Mouse (Mus musculus) lung, postnatal 0 days (tissue): ENCODE results near the gene Sparcl1.

Experiments
- CTCF ChIP-seq: IDR thresholded peaks from 2 replicates; pipeline ENCODE4 v1.5.1; 2016; ENCODE audit warnings: antibody characterized with exemption, mild to moderate bottlenecking
- EP300 ChIP-seq: IDR thresholded peaks from 2 replicates; pipeline ENCODE4 v1.6.1; 2016; ENCODE audit warnings: antibody characterized with exemption, mild to moderate bottlenecking, control low read depth

DNA sequence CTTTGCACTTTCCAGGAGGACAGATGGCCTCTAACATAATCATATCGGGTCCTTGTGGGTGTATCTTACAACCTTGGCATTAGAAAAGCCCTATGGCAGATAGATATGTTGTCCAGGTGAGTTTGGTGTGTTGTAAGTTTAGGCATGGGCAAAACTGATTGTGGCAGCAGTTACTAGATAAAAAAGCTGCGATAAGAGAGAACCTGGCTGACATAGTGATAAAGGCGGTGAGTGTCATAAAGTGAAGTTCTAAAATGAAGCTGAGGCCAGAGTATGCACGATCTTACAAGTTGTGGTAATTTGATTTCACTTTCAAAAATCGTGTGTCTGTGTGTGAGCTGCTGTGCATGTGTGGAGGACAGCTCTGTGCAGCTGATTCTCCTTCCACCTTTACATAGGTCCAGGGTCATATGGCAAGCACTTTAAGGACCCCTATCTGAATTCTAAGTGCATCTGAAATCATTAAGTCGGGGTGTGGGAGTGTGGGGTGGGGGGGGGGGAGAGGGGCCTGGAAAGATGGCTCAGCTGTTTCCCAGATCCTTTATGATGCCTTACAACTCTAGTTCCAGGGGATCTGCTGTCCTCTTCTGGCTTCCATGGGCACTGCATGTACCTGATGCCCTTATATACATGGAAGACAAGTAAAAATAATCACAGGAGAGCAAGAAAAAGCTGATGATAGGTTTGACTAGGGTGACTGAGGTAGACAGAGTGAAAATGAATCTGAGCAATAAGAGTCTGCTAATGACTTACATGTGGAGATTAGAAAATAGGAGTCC lies 74.2 kb downstream of the Sparcl1 start:
- TF ChIP-seq CTCF, result peak; percentile 88
- TF ChIP-seq EP300, result no peak
